Mouse (Mus musculus) hindbrain, embryonic 15.5 days (tissue): Measurements from ENCODE around the gene Ppm1l. TPM values are rescaled to one million over a fixed set of nuclear protein-coding genes. Genes with fewer than 3 reads are reported as not detected.
A peak's percentile ranks its signal among the peaks of the same experiment; 100 is the strongest.

Experiments
- ATAC-seq: fragments of 200-750 bp; cut with Nextera tagmentation; 2 replicates; pipeline ENCODE4 v1.8.0; 2017; ENCODE audit warnings: low read depth, moderate number of reproducible peaks, moderate TSS enrichment; ENCODE audit not compliant: low FRiP score
- H3K27ac ChIP-seq: fragments of 300-500 bp; sonication (generic); replicated peaks from 2 replicates; pipeline ENCODE4 v1.5.1; 2015; ENCODE audit warnings: mild to moderate bottlenecking, inconsistent platforms
- H3K27me3 ChIP-seq: fragments of 300-500 bp; sonication (generic); 2 replicates; pipeline ENCODE4 v1.6.1; 2015; ENCODE audit warnings: control low read depth, inconsistent platforms
- H3K36me3 ChIP-seq: fragments of 300-500 bp; sonication (generic); 2 replicates; pipeline ENCODE4 v1.6.1; 2015; ENCODE audit warnings: control low read depth, inconsistent platforms
- H3K4me1 ChIP-seq: fragments of 300-500 bp; sonication (generic); replicated peaks from 2 replicates; pipeline ENCODE4 v1.6.1; 2015; ENCODE audit warnings: control low read depth, inconsistent platforms
- H3K4me2 ChIP-seq: fragments of 300-500 bp; sonication (generic); 2 replicates; pipeline ENCODE4 v1.6.1; 2015; ENCODE audit warnings: moderate library complexity, mild to moderate bottlenecking, inconsistent platforms
- H3K4me3 ChIP-seq: fragments of 300-500 bp; sonication (generic); 2 replicates; pipeline ENCODE4 v1.5.1; 2015; ENCODE audit warnings: mild to moderate bottlenecking, inconsistent platforms
- H3K9ac ChIP-seq: fragments of 300-500 bp; sonication (generic); 2 replicates; pipeline ENCODE4 v1.6.1; 2015; ENCODE audit warnings: inconsistent platforms
- H3K9me3 ChIP-seq: fragments of 300-500 bp; sonication (generic); 2 replicates; pipeline ENCODE4 v1.6.1; 2016; ENCODE audit warnings: control low read depth, inconsistent platforms
- WGBS: fragments of 180-500 bp; shearing (Covaris S2); methylation state at CpG from one replicate; pipeline ENCODE4 v1.1.7; 2015; 5-methylcytosine and 5-hydroxymethylcytosine counted together
- polyA plus RNA-seq: library from polyadenylated mRNA; unstranded; fragments of >200 nt; fragmentation: Nextera tagmentation; extraction: Ambion mirVana; gene quantifications from 2 replicates; pipeline ENCODE4 v1.2.1, GENCODE M21; 2015

The Ppm1l gene
- polyA plus RNA-seq, 1 experiment from 2014 or later = 22.5 TPM

DNA sequence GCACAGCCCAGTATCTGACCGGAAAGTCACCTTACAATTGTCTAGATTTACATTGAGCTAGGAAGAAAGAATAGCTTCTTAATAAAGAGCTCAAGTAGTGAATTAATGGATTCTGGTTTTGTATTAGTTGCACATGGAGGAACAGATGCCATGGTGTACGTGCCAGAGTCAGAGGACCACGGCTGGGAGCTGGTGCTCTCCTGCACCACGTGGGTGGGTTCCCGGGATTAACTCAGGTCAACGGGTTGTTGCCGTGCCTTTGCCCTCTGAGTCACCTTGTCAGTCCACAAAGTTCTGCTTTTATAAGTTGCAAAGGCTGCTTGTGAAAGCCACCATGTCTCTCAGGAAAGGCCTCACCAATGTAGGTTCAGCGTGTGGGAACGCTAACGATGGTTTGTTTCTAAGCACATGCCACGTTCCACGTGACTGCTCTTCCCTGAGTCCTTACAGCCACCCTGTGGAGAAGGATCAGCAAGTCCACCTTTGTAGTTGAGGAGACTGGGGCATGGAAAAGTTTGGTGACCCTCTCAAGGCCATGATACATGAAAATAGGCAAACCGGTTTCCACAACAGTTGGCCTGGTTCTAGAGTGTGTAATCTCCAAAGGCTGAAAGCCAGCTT is 199.2 kb downstream of the Ppm1l start:
- H3K36me3 ChIP-seq = no peaks in the 10 kb centered on the region
- H3K9ac ChIP-seq = no peak overlapping the region
- peaks cover 19% of the 10 kb centered on the region; the same call in 1 of the 2 replicates for H3K4me1 ChIP-seq
- H3K4me3 ChIP-seq = no peak overlapping the region
- ATAC-seq = no peak
- H3K27me3 ChIP-seq = no peaks in the 10 kb centered on the region
- 70% methylated on average over 13 of the region's 13 CpGs for WGBS
- no peak overlapping the region for H3K4me2 ChIP-seq
- no peak overlapping the region for H3K27ac ChIP-seq
- no peaks in the 10 kb centered on the region for H3K9me3 ChIP-seq

DNA sequence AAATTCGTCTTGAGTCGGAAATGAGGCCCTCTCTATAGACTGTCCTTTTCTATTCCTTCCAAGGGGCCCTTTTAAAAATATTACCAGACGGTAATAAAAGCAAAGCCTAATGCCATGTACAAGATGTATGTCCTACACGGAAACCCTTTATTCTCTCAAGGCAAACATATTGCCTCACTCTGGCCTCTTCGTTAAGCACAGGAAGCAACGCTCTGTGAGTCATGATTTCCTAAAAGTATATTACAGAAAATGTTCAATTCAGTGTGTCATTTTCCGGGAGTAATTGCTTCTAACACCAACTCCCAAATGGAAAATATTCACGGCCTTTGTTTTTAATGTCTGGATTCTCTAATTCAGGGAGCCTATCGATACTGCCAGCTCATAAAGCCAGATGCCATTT is 202.5 kb downstream of the Ppm1l start:
- 0 out of 2 replicates have a peak overlapping the region, but pooled peaks have one; percentile 56 for H3K27ac ChIP-seq
- no peaks in the 10 kb centered on the region for H3K9me3 ChIP-seq
- no peak overlapping the region for H3K9ac ChIP-seq
- H3K4me3 ChIP-seq = no peak overlapping the region
- peaks cover 14% of the 10 kb centered on the region; the same call in 1 of the 2 replicates for H3K4me1 ChIP-seq
- 65% methylated on average over 9 of the region's 9 CpGs for WGBS
- no peak overlapping the region for H3K4me2 ChIP-seq
- H3K36me3 ChIP-seq = no peaks in the 10 kb centered on the region
- no peak for ATAC-seq
- no peaks in the 10 kb centered on the region for H3K27me3 ChIP-seq

DNA sequence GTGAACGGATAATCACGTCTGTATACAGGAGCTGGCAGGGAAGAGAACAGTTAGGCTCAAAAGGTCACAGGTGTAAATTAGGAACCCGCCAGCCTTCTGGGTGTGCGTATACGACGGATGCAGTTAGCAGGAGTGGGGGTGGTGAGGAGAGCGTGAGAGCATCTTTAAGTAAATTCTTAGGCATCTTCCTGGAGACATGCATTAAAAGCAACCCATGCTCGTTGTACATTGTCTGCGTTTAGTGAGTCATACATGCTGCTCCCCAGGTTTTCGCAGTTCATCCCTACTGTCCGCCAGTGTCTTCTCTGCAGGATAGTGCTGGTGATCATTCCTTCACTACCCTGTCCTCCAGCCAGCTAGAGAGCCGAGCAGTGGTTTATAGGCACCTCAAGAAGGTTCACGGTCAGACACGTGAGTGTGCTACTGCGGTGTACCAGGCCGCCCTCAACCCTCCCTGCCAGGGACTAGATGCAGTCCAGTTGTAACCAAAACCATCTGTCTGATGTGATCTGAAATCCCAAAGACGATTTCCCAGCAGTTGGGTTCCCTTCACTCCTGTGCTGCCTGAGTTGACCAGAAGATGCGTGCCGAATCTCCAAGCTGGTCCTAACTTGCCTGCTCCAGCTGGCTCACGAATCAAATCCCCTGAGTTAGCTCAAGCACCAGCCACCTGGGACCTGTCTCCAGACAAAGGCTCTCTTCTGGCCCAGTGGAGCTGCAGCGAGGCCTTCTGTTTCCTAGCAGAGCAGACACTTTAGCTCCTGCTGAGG is 203.3 kb downstream of the Ppm1l start:
- Histone ChIP-seq H3K9me3 (no peaks in the 10 kb centered on the region), H3K36me3 (no peaks in the 10 kb centered on the region), H3K27ac (peak overlapping the region; percentile 56; the same call in 1 of the 2 replicates), H3K27me3 (no peaks in the 10 kb centered on the region), H3K4me1 (peaks cover 22% of the 10 kb centered on the region; the same call in 1 of the 2 replicates), H3K9ac (no peak overlapping the region), H3K4me3 (no peak overlapping the region), H3K4me2 (no peak overlapping the region)
- 65% methylated on average over 21 of the region's 21 CpGs for WGBS
- ATAC-seq = peak; percentile 59; the same call in 1 of the 2 replicates

DNA sequence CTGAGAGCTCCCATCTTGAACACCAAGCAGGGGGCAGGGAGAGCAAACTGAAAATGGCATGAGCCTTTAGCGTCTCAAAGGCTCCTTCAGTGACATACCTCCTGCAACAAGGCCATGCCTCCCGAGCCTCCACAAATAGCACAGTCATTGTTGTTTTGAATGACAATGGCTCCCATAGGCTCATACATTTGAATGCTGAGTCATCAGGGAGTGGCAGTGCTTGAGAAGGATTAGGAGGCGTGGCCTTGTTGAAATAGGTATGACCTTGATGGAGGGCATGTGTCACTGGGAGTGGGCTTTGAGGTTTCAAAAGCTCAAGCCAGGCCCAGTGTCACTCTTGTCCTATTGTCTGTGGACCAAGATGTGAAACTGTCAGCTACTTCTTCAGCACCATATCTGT is 205.6 kb downstream of the Ppm1l start:
- Histone ChIP-seq H3K4me3 (no peak overlapping the region), H3K4me2 (no peak overlapping the region), H3K9me3 (no peaks in the 10 kb centered on the region), H3K27ac (no peak overlapping the region), H3K4me1 (peaks cover 25% of the 10 kb centered on the region; the same call in 1 of the 2 replicates), H3K9ac (no peak overlapping the region), H3K27me3 (no peaks in the 10 kb centered on the region), H3K36me3 (no peaks in the 10 kb centered on the region)
- WGBS = 80% methylated on average over 3 of the region's 3 CpGs
- ATAC-seq = no peak

DNA sequence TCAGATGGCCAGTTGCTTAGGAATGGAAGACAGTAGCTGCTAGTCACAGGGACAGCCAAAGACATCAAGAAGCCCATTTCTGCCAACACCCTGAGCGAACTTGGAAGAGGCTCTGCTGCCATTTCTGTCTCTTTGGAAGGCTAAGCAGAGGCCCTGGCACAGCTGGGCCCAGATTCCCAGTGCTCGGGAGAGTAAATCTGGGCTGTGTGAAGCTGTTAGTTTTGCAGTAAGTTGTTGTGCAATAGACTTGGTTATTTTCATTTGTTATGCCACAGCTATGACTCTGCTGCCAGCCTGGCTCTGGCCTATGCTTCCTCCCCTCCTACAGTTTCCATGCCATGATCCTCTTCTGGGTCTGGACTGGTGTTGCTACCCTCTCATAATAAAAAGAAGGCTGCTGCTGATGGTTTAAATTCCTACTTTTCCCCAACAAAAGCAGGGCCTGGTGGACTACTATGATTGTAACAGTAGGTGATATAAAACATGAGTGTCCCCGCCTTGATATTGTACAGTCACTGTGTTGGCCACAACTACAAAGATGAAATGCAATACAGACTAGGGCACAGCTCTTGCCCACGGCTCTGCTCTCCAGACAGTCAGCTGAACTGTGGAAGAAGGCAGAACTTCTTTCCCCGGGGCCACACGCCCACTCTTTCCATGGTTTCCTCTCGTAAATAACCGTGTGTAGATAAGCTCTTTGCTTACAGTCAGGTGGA is 207.9 kb downstream of the Ppm1l start:
- ATAC-seq = no peak
- no peaks in the 10 kb centered on the region for H3K9me3 ChIP-seq

DNA sequence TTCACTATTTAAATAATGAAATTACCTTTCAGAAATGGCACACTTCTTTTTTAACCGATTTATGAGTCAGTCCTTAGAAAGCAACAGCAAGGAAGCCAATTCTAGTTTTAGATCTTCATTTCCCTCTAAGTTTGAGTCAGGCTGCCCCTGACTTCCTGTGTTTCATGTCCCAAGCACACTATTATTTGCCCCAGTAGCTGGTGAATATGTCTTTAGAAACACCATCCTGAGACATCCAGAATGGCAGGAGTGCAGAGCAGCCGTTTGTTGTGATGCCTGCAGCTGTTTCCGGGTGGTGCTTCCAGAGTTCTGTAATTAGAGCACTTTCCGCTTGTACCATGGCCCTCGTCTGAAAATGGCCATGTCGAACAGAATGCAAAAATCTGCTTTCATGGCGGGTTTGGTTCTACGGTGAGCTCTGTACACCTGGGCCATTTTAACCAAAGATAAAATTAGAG is 208.4 kb downstream of the Ppm1l start:
- Histone ChIP-seq H3K4me1 (peaks cover 21% of the 10 kb centered on the region; the same call in 1 of the 2 replicates), H3K4me3 (no peak overlapping the region), H3K27me3 (no peaks in the 10 kb centered on the region), H3K9ac (no peak overlapping the region), H3K36me3 (no peaks in the 10 kb centered on the region), H3K9me3 (no peaks in the 10 kb centered on the region), H3K27ac (0 out of 2 replicates have a peak overlapping the region, but pooled peaks have one; percentile 15), H3K4me2 (no peak overlapping the region)
- no peak for ATAC-seq
- 54% methylated on average over 8 of the region's 8 CpGs for WGBS

More for the DNA sequence above, 207.9 kb downstream of the Ppm1l start:
- WGBS = 83% methylated on average over 8 of the region's 8 CpGs
- Histone ChIP-seq H3K4me1 (peaks cover 24% of the 10 kb centered on the region; the same call in 1 of the 2 replicates), H3K27me3 (no peaks in the 10 kb centered on the region), H3K4me3 (no peak overlapping the region), H3K36me3 (no peaks in the 10 kb centered on the region), H3K9ac (no peak overlapping the region), H3K4me2 (no peak overlapping the region), H3K27ac (0 out of 2 replicates have a peak overlapping the region, but pooled peaks have one; percentile 15)

DNA sequence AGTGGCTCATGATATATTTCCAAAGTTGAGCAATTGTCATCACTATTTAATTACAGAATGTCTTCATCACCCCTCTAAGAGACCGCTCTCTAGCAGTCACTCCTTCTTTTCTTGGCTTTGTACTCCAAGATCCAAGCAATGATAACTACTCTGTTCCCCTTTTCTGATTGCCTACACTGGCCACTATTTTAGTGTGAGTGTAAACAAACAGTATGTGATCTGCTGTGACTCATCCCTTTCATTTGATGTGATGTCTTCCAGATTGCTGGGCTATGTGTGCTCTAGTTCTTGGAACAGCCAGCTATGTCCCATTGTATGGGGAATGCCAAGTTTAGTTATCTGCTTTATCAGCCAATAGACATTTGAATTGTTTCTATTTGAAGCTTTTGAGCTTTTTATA is 210.7 kb downstream of the Ppm1l start:
- ATAC-seq = no peak
- Histone ChIP-seq H3K4me2 (no peak overlapping the region), H3K36me3 (no peaks in the 10 kb centered on the region), H3K4me1 (peaks cover 15% of the 10 kb centered on the region; the same call in 1 of the 2 replicates), H3K9ac (no peak overlapping the region), H3K4me3 (no peak overlapping the region), H3K9me3 (no peaks in the 10 kb centered on the region), H3K27me3 (no peaks in the 10 kb centered on the region), H3K27ac (no peak overlapping the region)
- WGBS = 100% methylated on average over 1 of the region's 1 CpGs

DNA sequence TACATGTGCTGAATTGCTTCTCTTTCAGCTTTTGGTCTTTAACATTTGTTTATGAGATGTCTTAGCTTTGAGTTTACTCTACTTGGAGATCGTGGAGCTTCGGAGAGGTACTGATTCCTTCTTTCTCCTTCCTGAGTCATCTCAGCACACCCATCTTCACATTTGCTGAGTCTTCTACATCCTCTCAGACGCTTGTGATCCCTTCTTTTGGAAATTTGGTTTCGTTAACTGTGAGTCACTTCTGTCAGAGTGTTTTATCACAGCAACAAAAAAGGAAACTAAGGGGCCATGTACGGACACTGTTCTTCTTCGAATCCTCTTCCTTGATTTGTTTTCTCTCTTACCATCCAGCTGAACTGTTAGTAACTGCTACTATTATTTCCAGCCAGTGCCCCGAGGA is 212.9 kb downstream of the Ppm1l start:
- H3K4me2 ChIP-seq = no peak overlapping the region
- H3K36me3 ChIP-seq = no peaks in the 10 kb centered on the region
- H3K9ac ChIP-seq = no peak overlapping the region
- no peaks in the 10 kb centered on the region for H3K27me3 ChIP-seq
- H3K4me3 ChIP-seq = no peak overlapping the region
- H3K9me3 ChIP-seq = no peaks in the 10 kb centered on the region
- H3K27ac ChIP-seq = no peak overlapping the region
- WGBS = 74% methylated on average over 7 of the region's 7 CpGs
- H3K4me1 ChIP-seq = peaks cover 11% of the 10 kb centered on the region; the same call in 1 of the 2 replicates
- no peak for ATAC-seq

DNA sequence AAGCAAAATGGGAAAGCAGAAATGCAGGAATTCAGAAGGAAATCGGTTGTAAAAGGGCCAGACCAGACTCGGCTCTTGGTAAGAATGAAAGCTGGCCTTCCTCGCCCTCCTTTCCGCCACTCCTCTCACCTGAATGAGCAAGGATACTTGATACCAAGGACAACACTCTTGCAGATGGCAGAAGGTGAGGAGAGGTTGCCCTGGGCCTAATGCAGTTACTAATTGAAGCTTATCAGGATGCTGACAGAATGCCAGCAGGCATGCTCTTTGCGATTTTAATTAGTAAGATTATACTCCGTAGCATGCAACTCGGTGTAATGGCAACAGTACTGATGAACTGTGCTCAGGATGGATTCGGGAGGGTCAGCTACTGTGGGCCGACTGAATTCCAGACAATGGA is 214.8 kb downstream of the Ppm1l start:
- H3K9ac ChIP-seq = no peak overlapping the region
- no peak overlapping the region for H3K4me3 ChIP-seq
- H3K27ac ChIP-seq = 0 out of 2 replicates have a peak overlapping the region, but pooled peaks have one; percentile 25
- WGBS = 64% methylated on average over 9 of the region's 9 CpGs
- H3K36me3 ChIP-seq = no peaks in the 10 kb centered on the region
- H3K4me2 ChIP-seq = no peak overlapping the region
- H3K4me1 ChIP-seq = peaks cover 19% of the 10 kb centered on the region
- H3K27me3 ChIP-seq = no peaks in the 10 kb centered on the region
- ATAC-seq = no peak
- H3K9me3 ChIP-seq = no peaks in the 10 kb centered on the region

DNA sequence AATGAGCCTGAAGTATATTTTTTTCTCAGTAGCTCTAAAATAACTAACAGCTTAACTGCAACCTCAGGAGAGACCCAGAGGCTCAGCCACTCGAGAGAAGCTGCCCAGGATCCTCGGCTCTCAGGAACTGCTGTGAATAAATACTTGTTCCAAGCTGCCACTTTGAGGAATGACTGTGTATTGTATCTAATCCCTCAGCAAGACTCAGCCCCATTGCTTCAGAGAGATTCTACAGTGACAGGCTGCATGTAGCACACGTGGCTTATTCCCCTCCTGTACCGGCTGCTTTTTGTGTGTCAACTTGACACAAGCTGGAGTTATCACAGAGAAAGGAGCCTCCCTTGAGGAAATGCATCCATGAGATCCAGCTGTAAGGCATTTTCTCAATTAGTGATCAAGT is 216.0 kb downstream of the Ppm1l start:
- Histone ChIP-seq H3K4me3 (no peak overlapping the region), H3K4me1 (peaks cover 27% of the 10 kb centered on the region), H3K27ac (no peak overlapping the region), H3K36me3 (no peaks in the 10 kb centered on the region), H3K9ac (no peak overlapping the region), H3K4me2 (no peak overlapping the region), H3K27me3 (no peaks in the 10 kb centered on the region), H3K9me3 (no peaks in the 10 kb centered on the region)
- WGBS = 20% methylated on average over 4 of the region's 4 CpGs
- ATAC-seq = no peak

DNA sequence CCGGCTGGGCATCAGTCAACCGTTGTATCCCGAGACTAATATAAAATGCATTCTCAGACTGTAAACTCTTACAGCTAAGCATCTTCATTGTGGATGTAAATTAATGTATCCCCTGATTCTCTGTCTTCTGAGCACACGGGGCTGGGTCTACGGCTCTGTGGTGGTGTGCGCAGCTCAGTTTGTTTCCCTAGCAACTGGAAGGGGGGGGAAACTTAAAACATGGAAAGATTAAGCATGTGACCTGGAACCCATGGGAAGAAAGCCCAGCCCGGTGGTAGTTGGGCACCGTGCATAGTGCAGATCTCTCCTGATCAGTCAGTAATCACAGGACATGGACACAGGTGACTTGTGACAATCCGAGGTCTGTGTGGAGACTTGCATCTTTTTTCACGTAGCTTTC is 218.8 kb downstream of the Ppm1l start:
- Histone ChIP-seq H3K36me3 (no peaks in the 10 kb centered on the region), H3K27ac (peak overlapping the region; percentile 35; the same call in 1 of the 2 replicates), H3K27me3 (no peaks in the 10 kb centered on the region), H3K9ac (no peak overlapping the region), H3K4me1 (peaks cover 33% of the 10 kb centered on the region), H3K4me3 (no peak overlapping the region), H3K4me2 (0 out of 2 replicates have a peak overlapping the region, but pooled peaks have one; percentile 34), H3K9me3 (no peaks in the 10 kb centered on the region)
- WGBS = 25% methylated on average over 10 of the region's 10 CpGs
- peak; percentile 49 for ATAC-seq
